Mouse (Mus musculus) neural tube, embryonic 14.5 days (tissue): ENCODE results near the gene Hmga1b. TPM values are rescaled to one million over a fixed set of nuclear protein-coding genes. Genes with fewer than 3 reads are reported as not detected.
"Not testable (repeated sequence)": the region's sequence is repeated elsewhere in the genome, so short reads cannot be mapped to it uniquely, and the experiment has no call there.

Experiments
- ATAC-seq: fragments of 200-750 bp; cut with Nextera tagmentation; 2 replicates; pipeline ENCODE4 v1.8.0; 2017; ENCODE audit warnings: low read depth, mild to moderate bottlenecking, moderate TSS enrichment, moderate library complexity
- H3K27ac ChIP-seq: fragments of 300-500 bp; sonication (generic); 2 replicates; pipeline ENCODE4 v1.5.1; 2014; ENCODE audit warnings: low read depth, mild to moderate bottlenecking, control low read depth, low read length, moderate library complexity, mixed read lengths
- H3K27me3 ChIP-seq: fragments of 300-500 bp; sonication (generic); 2 replicates; pipeline ENCODE4 v1.6.1; 2014; ENCODE audit warnings: low read length; ENCODE audit not compliant: control insufficient read depth, insufficient read depth
- H3K36me3 ChIP-seq: fragments of 300-500 bp; sonication (generic); 2 replicates; pipeline ENCODE4 v1.6.1; 2014; ENCODE audit warnings: low read length, mixed read lengths; ENCODE audit not compliant: control insufficient read depth, insufficient read depth
- H3K4me1 ChIP-seq: fragments of 300-500 bp; sonication (generic); 2 replicates; pipeline ENCODE4 v1.6.1; 2014; ENCODE audit warnings: low read length; ENCODE audit not compliant: control insufficient read depth, insufficient read depth
- H3K4me2 ChIP-seq: fragments of 300-500 bp; sonication (generic); 2 replicates; pipeline ENCODE4 v1.6.1; 2014; ENCODE audit warnings: mild to moderate bottlenecking, low read depth, low read length, control low read depth
- H3K4me3 ChIP-seq: fragments of 300-500 bp; sonication (generic); 2 replicates; pipeline ENCODE4 v1.5.1; 2014; ENCODE audit warnings: low read depth, low read length, control low read depth, mixed read lengths
- H3K9ac ChIP-seq: fragments of 300-500 bp; sonication (generic); replicated peaks from 2 replicates; pipeline ENCODE4 v1.6.1; 2014; ENCODE audit warnings: low read depth, mild to moderate bottlenecking, control low read depth, low read length, mixed read lengths
- H3K9me3 ChIP-seq: fragments of 300-500 bp; sonication (generic); 2 replicates; pipeline ENCODE4 v1.6.1; 2016; ENCODE audit warnings: low read length; ENCODE audit not compliant: control insufficient read depth
- WGBS: fragments of 180-500 bp; shearing (Covaris S2); extraction: QIAGEN DNeasy Blood & Tissue Kit; methylation state at CpG from one replicate; pipeline ENCODE4 v1.1.7; 2014; 5-methylcytosine and 5-hydroxymethylcytosine counted together
- polyA plus RNA-seq: library from polyadenylated mRNA; unstranded; fragments of >200 nt; fragmentation: Nextera tagmentation; extraction: Ambion mirVana; gene quantifications from 2 replicates; pipeline ENCODE4 v1.2.1, GENCODE M21; 2014

Gene Hmga1b
- polyA plus RNA-seq, 1 experiment from 2014 or later = 2.1 TPM

DNA sequence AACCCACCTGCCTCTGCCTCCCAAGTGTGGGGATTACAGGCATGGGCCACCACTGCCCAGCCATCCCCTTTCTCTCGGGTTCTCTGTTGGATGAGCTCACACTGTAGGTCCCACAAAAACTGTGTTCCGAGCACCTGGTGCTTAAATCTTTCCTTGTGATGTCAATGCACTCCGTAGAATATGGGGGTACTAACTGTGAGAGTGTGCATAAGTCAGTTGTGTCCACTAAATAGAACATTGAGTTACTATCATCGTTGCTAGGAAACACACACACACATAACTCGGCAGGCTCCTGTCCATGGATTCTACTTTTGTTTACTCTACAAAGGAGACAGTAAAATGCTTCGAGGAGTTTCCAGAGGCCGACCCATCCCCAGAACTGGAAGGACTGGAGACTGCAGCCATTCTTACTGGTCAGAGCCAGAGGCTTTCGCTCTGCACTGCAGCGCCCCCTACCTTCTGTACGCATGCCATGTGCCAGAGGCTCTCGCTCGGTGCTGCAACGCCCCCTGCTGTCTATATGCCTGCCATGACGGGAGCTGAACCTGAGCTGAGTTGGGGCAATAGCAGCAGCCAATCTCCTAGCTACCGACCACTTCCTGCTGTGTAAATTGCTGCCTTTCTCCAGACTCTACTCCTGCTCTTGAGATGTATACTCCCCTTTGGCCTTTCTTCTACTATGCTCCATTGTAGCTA, 13.3 kb downstream of the Hmga1b start:
- Histone ChIP-seq H3K4me2 (no peak overlapping the region), H3K9ac (no peak overlapping the region), H3K27me3 (no peaks in the 10 kb centered on the region), H3K4me1 (no peaks in the 10 kb centered on the region), H3K27ac (no peak overlapping the region), H3K36me3 (peaks cover 5% of the 10 kb centered on the region; the same call in 1 of the 2 replicates), H3K9me3 (no peaks in the 10 kb centered on the region), H3K4me3 (no peak overlapping the region)
- 17% methylated on average over 15 of the region's 15 CpGs for WGBS
- ATAC-seq = peak; percentile 88

DNA sequence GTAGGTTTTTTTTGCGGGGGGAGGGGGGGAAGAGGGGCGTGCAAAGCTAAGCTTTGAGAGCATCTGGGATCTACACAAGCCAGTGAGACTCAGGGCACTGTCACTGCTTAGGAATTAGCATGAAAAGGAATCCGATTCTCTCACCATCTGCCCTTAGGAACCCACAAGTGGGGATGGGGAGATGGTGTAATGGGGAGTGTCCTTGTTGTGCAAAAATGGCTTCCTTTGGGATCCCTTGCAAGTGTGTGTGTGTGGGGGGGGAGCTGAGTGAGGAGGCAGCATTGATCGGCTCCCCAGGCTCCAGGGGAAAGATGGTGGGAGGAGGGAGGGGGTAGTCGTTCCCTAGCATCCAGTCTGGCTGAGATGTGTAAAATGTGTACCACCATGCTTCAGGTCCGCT, 14.5 kb downstream of the Hmga1b start:
- ATAC-seq = no peak
- Histone ChIP-seq H3K9ac (no peak overlapping the region), H3K4me2 (no peak overlapping the region), H3K36me3 (peaks cover 5% of the 10 kb centered on the region; the same call in 1 of the 2 replicates), H3K27ac (no peak overlapping the region), H3K4me1 (no peaks in the 10 kb centered on the region), H3K27me3 (no peaks in the 10 kb centered on the region), H3K4me3 (no peak overlapping the region), H3K9me3 (no peaks in the 10 kb centered on the region)
- 35% methylated on average over 6 of the region's 6 CpGs for WGBS

GRCm38 (mm10) chr11:120779876-120780275, 17.3 kb downstream of the Hmga1b start:
- no peaks in the 10 kb centered on the region for H3K9me3 ChIP-seq
- no peak for ATAC-seq

GRCm38 (mm10) chr11:120781361-120781760, 18.8 kb downstream of the Hmga1b start:
- H3K4me2 ChIP-seq, H3K36me3 ChIP-seq, H3K27ac ChIP-seq, H3K27me3 ChIP-seq, H3K9me3 ChIP-seq, H3K4me3 ChIP-seq, H3K9ac ChIP-seq, ATAC-seq: not testable (repeated sequence)
- 97% methylated on average over 6 of the region's 6 CpGs for WGBS
- peaks cover 19% of the 10 kb centered on the region for H3K4me1 ChIP-seq

More at GRCm38 (mm10) chr11:120779876-120780275, 17.3 kb downstream of the Hmga1b start:
- Histone ChIP-seq H3K9ac (no peak overlapping the region), H3K27ac (no peak overlapping the region), H3K4me1 (peaks cover 11% of the 10 kb centered on the region), H3K27me3 (no peaks in the 10 kb centered on the region), H3K36me3 (peaks cover 5% of the 10 kb centered on the region; the same call in 1 of the 2 replicates), H3K4me3 (no peak overlapping the region), H3K4me2 (no peak overlapping the region)
- WGBS = 88% methylated on average over 1 of the region's 1 CpGs

DNA sequence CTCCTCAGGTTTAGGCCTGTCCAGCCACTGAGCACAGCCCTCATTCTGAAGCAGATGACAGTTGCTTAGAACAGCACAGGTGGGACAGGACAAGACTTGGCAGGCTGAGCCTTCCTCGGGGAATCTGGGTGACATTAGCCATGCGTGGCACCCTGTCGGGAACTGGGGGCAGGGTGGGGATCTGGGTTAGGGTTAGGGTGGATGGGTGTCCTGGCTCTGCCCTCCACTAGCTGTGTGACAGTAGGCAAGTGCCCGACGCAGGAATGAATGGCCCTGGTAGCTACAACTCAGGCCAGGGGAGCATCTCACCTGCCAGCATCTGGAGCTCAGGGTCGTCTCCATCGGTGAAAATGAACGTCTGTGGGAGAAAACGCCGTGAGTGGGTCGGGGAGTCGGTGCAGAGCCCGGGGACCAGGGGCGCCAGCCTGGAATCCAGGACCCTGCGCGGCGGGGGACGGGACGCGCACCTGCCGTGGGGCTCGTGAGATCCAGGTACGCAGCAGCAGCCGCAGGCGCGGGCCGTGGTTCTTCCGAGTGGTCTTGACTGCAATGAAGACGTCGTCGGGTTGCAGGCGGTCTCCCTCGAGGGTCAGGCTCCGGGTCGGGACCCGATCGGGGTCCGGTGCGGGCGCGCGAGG, 21.0 kb downstream of the Hmga1b start:
- H3K4me1 ChIP-seq = peaks cover 19% of the 10 kb centered on the region
- WGBS = 2% methylated on average over 37 of the region's 42 CpGs
- peak overlapping the region; percentile 88 for H3K9ac ChIP-seq
- peak overlapping the region; percentile 93 for H3K4me2 ChIP-seq
- peaks cover 17% of the 10 kb centered on the region; the same call in 1 of the 2 replicates for H3K36me3 ChIP-seq
- no peaks in the 10 kb centered on the region for H3K27me3 ChIP-seq
- H3K9me3 ChIP-seq = no peaks in the 10 kb centered on the region
- ATAC-seq = peak; percentile 49; the same call in 1 of the 2 replicates
- peak overlapping the region; percentile 96 for H3K4me3 ChIP-seq
- H3K27ac ChIP-seq = peak overlapping the region; percentile 84

GRCm38 (mm10) chr11:120784064-120784791, 21.6 kb downstream of the Hmga1b start, which contains the start of the genes Rfng and Gps1:
Rfng (minus strand) TSS chr11:120784207.
Gps1 (plus strand) TSS chr11:120784272.
- peaks cover 19% of the 10 kb centered on the region for H3K4me1 ChIP-seq
- H3K4me3 ChIP-seq = peak within 1 kb of the TSS; percentile 96
- peak within 1 kb of the TSS; percentile 88 for H3K9ac ChIP-seq
- peaks cover 20% of the 10 kb centered on the region; the same call in 1 of the 2 replicates for H3K36me3 ChIP-seq
- no peaks in the 10 kb centered on the region for H3K9me3 ChIP-seq
- no peaks in the 10 kb centered on the region for H3K27me3 ChIP-seq
- peak within 1 kb of the TSS; percentile 84 for H3K27ac ChIP-seq
- ATAC-seq = peak; percentile 88
- peak within 1 kb of the TSS; percentile 95 for H3K4me2 ChIP-seq
- WGBS = under 1% methylated on average over 81 of the region's 107 CpGs

DNA sequence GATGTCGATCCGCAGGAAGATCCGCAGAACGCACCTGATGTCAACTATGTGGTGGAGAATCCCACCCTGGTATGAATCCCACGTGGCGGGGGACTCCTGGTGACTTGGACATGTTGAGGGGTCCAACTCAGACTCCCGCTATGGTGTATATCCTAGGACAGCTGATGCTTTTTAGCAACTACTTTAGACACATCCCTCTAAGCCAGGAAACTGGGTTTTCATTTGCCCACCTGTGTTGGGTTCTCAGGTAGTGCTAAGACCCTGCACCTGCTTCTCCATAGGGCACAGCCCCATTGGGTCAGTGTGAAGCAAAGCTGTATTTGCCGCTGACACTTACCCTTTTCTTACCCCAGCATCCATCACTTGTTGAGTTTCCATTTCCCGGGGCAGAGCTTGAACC, 22.6 kb downstream of the Hmga1b start:
- Histone ChIP-seq H3K4me2 (peak overlapping the region; percentile 95), H3K4me3 (peak overlapping the region; percentile 96), H3K4me1 (peaks cover 19% of the 10 kb centered on the region), H3K27ac (no peak overlapping the region), H3K27me3 (no peaks in the 10 kb centered on the region), H3K9ac (peak overlapping the region; percentile 88), H3K9me3 (no peaks in the 10 kb centered on the region), H3K36me3 (peaks cover 27% of the 10 kb centered on the region)
- no peak for ATAC-seq
- WGBS = 38% methylated on average over 9 of the region's 9 CpGs

DNA sequence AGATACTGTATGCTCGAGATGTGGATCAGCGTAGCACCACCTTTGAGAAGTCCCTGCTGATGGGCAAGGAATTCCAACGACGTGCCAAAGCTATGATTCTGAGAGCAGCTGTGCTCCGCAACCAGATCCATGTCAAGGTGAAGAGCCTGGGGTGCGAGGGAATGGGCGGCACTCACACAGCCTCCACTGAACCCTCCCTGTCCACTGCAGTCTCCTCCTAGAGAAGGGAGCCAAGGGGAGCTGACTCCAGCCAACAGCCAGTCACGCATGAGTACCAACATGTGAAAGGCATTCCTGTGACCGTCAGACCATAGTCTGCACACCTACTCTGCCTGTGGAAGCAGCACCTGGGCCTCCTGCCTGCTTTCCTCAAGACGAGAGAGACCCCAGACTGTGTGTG, 25.9 kb downstream of the Hmga1b start:
- not testable (repeated sequence) for H3K4me3 ChIP-seq, H3K9me3 ChIP-seq, H3K27ac ChIP-seq, ATAC-seq, H3K27me3 ChIP-seq, H3K9ac ChIP-seq, H3K4me2 ChIP-seq
- WGBS = 95% methylated on average over 9 of the region's 10 CpGs
- peaks cover 52% of the 10 kb centered on the region for H3K36me3 ChIP-seq
- H3K4me1 ChIP-seq = peaks cover 10% of the 10 kb centered on the region; the same call in 1 of the 2 replicates
